Mouse (Mus musculus): Measurements from ENCODE around the gene Prl2b1. TPM values are rescaled to one million over a fixed set of nuclear protein-coding genes. Genes with fewer than 3 reads are reported as not detected.

Gene Prl2b1
- polyA plus RNA-seq (2012; fragmentation: generic; extraction: Trizol), result not detected
- long read RNA-seq, experiment 1, result 0 reads
- long read RNA-seq, experiment 2, result 0 reads

DNA sequence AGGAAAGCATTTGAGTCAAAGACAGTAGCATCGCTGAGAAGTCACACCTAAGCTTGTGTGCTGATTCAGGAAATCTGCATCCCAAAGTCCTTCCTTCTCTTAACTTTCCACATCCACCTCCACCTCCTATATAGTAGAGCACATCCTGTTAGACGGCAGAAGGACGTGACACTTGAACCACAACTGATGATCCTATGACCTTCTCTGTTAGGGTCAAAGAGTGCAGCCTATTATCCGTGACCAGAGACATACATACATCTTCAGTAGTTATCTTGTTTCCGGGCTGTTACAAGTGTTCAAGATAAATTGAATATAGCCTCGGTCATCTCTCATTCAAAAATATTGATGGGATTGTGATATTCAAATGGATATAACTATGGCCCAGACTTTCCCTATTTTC is at the start of gene Prl2b1:
Prl2b1 (minus strand) TSS at position 101 of the 400 bp plus-strand sequence.
- Histone ChIP-seq H3K36me3 (ENCODE audit: control insufficient read depth, insufficient read depth) (no peaks in the 10 kb centered on the region), H3K27me3 (ENCODE audit: control insufficient read depth, insufficient read depth, insufficient read length) (no peaks in the 10 kb centered on the region), H3ac (ENCODE audit: control insufficient read depth, insufficient read length, low read depth) (no peak within 1 kb of the TSS), H3K4me3 (ENCODE audit: insufficient read depth, poor library complexity, severe bottlenecking) (no peak within 1 kb of the TSS), H3K79me2 (ENCODE audit: control insufficient read depth, insufficient read depth) (no peaks in the 10 kb centered on the region), H3K79me3 (ENCODE audit: low read depth) (no peaks in the 10 kb centered on the region)
- TF ChIP-seq MYOG (IDR thresholded peaks at IDR 0.05; ENCODE audit: control insufficient read depth, extremely low read depth, insufficient read length) (no peak), CEBPB (IDR thresholded peaks at IDR 0.05; ENCODE audit: low read depth) (no peak), USF1 (IDR thresholded peaks at IDR 0.05; ENCODE audit: low read depth) (no peak)

DNA sequence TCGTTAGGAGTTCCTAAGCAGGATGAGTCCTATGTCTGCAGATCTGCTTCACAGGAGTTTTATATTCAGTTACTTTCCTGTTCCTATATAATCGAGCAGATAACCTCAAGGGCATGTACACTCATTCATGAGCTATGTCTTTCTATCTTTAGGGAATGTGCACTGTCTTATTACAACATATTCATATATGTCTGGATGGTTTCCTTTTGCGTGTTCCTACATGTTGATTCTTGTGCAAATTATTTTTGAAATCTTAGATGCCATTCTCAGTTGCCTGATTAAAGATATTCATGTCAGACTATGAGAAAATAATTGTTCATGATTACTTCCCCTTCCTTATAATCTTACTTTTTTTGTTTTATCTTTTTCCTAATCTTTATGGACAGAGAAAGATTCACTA is 47.9 kb upstream of the Prl2b1 start, which contains the start of gene Prl8a6:
Prl8a6 (minus strand) TSS at position 101 of the 400 bp plus-strand sequence.
- H3K27me3 ChIP-seq (ENCODE audit: control insufficient read depth, insufficient read depth, insufficient read length), result no peaks in the 10 kb centered on the region

DNA sequence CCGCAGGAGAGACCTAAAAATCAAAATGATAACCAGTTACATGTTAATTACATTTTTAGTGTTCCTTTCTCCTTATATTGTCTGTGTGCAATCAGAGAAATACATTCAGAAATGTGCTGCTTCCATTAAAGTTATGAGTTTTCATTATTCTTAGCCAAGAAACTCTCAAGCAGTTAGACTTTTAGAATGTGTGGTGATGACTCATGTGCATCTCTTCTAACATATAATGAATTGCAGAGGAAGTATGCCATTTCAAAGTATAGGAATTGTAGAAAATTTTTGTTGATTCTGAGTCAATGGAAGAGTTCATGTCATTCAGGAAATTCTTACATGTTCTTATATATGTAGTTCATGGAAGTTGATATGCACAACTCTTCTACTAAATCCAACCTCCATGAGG is 42.5 kb upstream of the Prl2b1 start:
- no peaks in the 10 kb centered on the region for H3K36me3 ChIP-seq (ENCODE audit: control insufficient read depth, insufficient read depth)
- TF ChIP-seq MYOG (IDR thresholded peaks at IDR 0.05; ENCODE audit: control insufficient read depth, extremely low read depth, insufficient read length), result no peak
- TF ChIP-seq CEBPB (IDR thresholded peaks at IDR 0.05; ENCODE audit: low read depth), result no peak
- no peak for TF ChIP-seq MAX (IDR thresholded peaks at IDR 0.05)
- no peak for TF ChIP-seq CTCF (IDR thresholded peaks at IDR 0.05; ENCODE audit: control insufficient read depth, insufficient read depth, insufficient read length)
- no peak for TF ChIP-seq USF1 (IDR thresholded peaks at IDR 0.05; ENCODE audit: low read depth)
- TF ChIP-seq MYOD1 (IDR thresholded peaks at IDR 0.05; ENCODE audit: control insufficient read depth, insufficient read length, low read depth), result no peak
- no peak for TF ChIP-seq FOSL1 (IDR thresholded peaks at IDR 0.05; ENCODE audit: insufficient read depth, low read length, poor library complexity, severe bottlenecking)

More for the DNA sequence above, 47.9 kb upstream of the Prl2b1 start, which contains the start of gene Prl8a6:
- Histone ChIP-seq H3ac (ENCODE audit: control insufficient read depth, insufficient read length, low read depth) (no peak within 1 kb of the TSS), H3K36me3 (ENCODE audit: control insufficient read depth, insufficient read depth) (no peaks in the 10 kb centered on the region), H3K4me3 (ENCODE audit: insufficient read depth, poor library complexity, severe bottlenecking) (no peak within 1 kb of the TSS), H3K79me3 (ENCODE audit: low read depth) (no peaks in the 10 kb centered on the region), H3K79me2 (ENCODE audit: control insufficient read depth, insufficient read depth) (no peaks in the 10 kb centered on the region)
- TF ChIP-seq MYOD1 (IDR thresholded peaks at IDR 0.05; ENCODE audit: control insufficient read depth, insufficient read length, low read depth), result no peak
- no peak for TF ChIP-seq CEBPB (IDR thresholded peaks at IDR 0.05; ENCODE audit: low read depth)
- TF ChIP-seq MYOG (IDR thresholded peaks at IDR 0.05; ENCODE audit: control insufficient read depth, extremely low read depth, insufficient read length), result no peak
- TF ChIP-seq FOSL1 (IDR thresholded peaks at IDR 0.05; ENCODE audit: insufficient read depth, low read length, poor library complexity, severe bottlenecking), result no peak
- no peak for TF ChIP-seq MAX (IDR thresholded peaks at IDR 0.05)
- no peak for TF ChIP-seq CTCF (IDR thresholded peaks at IDR 0.05; ENCODE audit: control insufficient read depth, insufficient read depth, insufficient read length)
- TF ChIP-seq USF1 (IDR thresholded peaks at IDR 0.05; ENCODE audit: low read depth), result no peak

DNA sequence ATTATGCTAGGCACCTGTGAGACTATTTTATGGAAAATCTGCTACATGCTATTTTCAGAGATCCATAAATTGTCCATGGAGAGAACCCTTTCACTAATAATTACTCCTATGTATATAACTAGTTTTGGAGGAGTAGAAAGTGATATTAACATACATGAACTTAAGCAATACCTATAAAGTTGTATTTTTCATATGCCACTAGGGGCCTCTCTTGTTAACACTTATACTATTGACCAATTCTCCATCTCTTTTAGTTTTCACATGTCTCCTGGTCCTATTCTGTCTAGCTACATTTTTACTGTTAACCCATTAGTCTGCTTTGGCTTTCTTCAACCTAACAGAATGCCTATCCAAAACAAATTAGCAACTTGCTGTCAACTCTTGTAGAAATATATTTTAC is 23.0 kb upstream of the Prl2b1 start:
- Histone ChIP-seq H3K27me3 (ENCODE audit: control insufficient read depth, insufficient read depth, insufficient read length) (no peaks in the 10 kb centered on the region), H3ac (ENCODE audit: control insufficient read depth, insufficient read length, low read depth) (no peak overlapping the region), H3K36me3 (ENCODE audit: control insufficient read depth, insufficient read depth) (no peaks in the 10 kb centered on the region), H3K4me3 (ENCODE audit: insufficient read depth, poor library complexity, severe bottlenecking) (no peak overlapping the region), H3K79me2 (ENCODE audit: control insufficient read depth, insufficient read depth) (no peaks in the 10 kb centered on the region), H3K79me3 (ENCODE audit: low read depth) (no peaks in the 10 kb centered on the region)
- no peak for TF ChIP-seq FOSL1 (IDR thresholded peaks at IDR 0.05; ENCODE audit: insufficient read depth, low read length, poor library complexity, severe bottlenecking)
- no peak for TF ChIP-seq CEBPB (IDR thresholded peaks at IDR 0.05; ENCODE audit: low read depth)
- no peak for TF ChIP-seq MYOD1 (IDR thresholded peaks at IDR 0.05; ENCODE audit: control insufficient read depth, insufficient read length, low read depth)
- no peak for TF ChIP-seq MAX (IDR thresholded peaks at IDR 0.05)
- no peak for TF ChIP-seq USF1 (IDR thresholded peaks at IDR 0.05; ENCODE audit: low read depth)
- TF ChIP-seq CTCF (IDR thresholded peaks at IDR 0.05; ENCODE audit: control insufficient read depth, insufficient read depth, insufficient read length), result no peak
- TF ChIP-seq MYOG (IDR thresholded peaks at IDR 0.05; ENCODE audit: control insufficient read depth, extremely low read depth, insufficient read length), result no peak

More for the DNA sequence above, 42.5 kb upstream of the Prl2b1 start:
- Histone ChIP-seq H3K4me3 (ENCODE audit: insufficient read depth, poor library complexity, severe bottlenecking) (no peak overlapping the region), H3K79me2 (ENCODE audit: control insufficient read depth, insufficient read depth) (no peaks in the 10 kb centered on the region), H3ac (ENCODE audit: control insufficient read depth, insufficient read length, low read depth) (no peak overlapping the region), H3K79me3 (ENCODE audit: low read depth) (no peaks in the 10 kb centered on the region), H3K27me3 (ENCODE audit: control insufficient read depth, insufficient read depth, insufficient read length) (no peaks in the 10 kb centered on the region)

DNA sequence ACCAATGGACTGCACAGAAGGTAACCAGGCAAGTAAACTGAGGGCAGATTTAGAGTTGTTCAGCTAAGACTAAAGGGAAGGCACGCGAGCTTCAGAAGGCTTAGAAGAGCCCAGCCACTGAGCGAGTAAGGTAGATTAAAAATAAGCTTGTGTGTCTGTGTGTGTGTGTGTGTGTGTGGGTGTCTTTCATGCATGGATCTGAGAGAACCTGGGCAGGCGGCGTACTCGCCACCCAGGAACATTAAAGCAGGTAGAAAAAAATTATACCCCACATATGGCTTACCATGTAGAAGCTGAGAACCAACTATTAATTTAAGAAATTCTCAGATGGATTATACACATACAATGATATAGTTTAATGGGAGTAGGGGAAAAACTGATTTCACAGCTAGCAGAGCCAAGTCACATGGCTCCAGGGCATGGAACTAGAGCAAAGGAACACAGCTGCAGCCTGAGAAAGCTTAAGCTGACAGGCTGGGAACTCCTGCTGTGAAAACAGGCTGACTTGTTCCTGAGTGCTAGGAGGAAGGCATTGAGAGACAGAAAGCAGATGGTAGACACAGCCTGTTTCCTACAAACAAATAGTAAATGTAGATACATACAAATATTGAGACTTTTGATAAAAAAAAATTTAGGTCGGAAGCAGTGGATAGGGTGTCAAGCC is 8.5 kb upstream of the Prl2b1 start:
- TF ChIP-seq MYOG (IDR thresholded peaks at IDR 0.05; ENCODE audit: control insufficient read depth, extremely low read depth, insufficient read length), result no peak
- TF ChIP-seq CEBPB (IDR thresholded peaks at IDR 0.05; ENCODE audit: low read depth), result no peak
- no peak for TF ChIP-seq CTCF (IDR thresholded peaks at IDR 0.05; ENCODE audit: control insufficient read depth, insufficient read depth, insufficient read length)
- no peak for TF ChIP-seq MAX (IDR thresholded peaks at IDR 0.05)
- no peak for TF ChIP-seq FOSL1 (IDR thresholded peaks at IDR 0.05; ENCODE audit: insufficient read depth, low read length, poor library complexity, severe bottlenecking)
- no peak for TF ChIP-seq USF1 (IDR thresholded peaks at IDR 0.05; ENCODE audit: low read depth)
- no peak for TF ChIP-seq MYOD1 (IDR thresholded peaks at IDR 0.05; ENCODE audit: control insufficient read depth, insufficient read length, low read depth)
- no peaks in the 10 kb centered on the region for H3K79me3 ChIP-seq (ENCODE audit: low read depth)
- H3K27me3 ChIP-seq (ENCODE audit: control insufficient read depth, insufficient read depth, insufficient read length), result no peaks in the 10 kb centered on the region
- H3ac ChIP-seq (ENCODE audit: control insufficient read depth, insufficient read length, low read depth), result no peak overlapping the region
- no peak overlapping the region for H3K4me3 ChIP-seq (ENCODE audit: insufficient read depth, poor library complexity, severe bottlenecking)
- H3K36me3 ChIP-seq (ENCODE audit: control insufficient read depth, insufficient read depth), result no peaks in the 10 kb centered on the region
- H3K79me2 ChIP-seq (ENCODE audit: control insufficient read depth, insufficient read depth), result no peaks in the 10 kb centered on the region
